Mouse (Mus musculus): ENCODE data around the gene Nudt1.
"Not testable (repeated sequence)": the region's sequence is repeated elsewhere in the genome, so short reads cannot be mapped to it uniquely, and the experiment has no call there.

Gene Nudt1

GRCm38 (mm10) chr5:140342880-140343279 lies 21.4 kb downstream of the Nudt1 start:
- DNase-seq (ENCODE audit: low spot score): no peak

- no peak for DNase-seq (ENCODE audit: low spot score)
Observed at GRCm38 (mm10) chr5:140345244-140345643, 23.8 kb downstream of the Nudt1 start.

GRCm38 (mm10) chr5:140346050-140346449 lies 24.6 kb downstream of the Nudt1 start:
- no peak for DNase-seq (ENCODE audit: low spot score)

DNA sequence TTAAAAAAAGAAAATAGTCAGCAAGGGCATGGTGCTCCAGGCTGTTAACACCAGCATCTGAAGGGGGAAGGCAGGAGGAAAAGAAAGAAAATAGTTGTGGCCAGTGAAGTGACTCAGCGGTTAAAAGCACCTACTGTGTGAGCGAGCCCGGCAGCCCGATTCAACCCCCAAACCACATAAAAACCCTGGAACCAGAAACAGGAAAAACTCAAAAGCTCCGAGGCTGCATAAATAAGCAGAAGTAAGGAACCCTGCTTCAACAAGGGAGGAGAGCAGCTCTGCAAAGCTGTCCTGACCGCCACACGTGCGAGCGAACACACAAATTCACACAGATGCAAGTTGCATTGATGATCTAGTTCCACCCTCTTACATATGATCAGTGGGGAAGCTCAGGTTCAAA lies 28.4 kb downstream of the Nudt1 start:
- DNase-seq (ENCODE audit: low spot score): no peak

DNA sequence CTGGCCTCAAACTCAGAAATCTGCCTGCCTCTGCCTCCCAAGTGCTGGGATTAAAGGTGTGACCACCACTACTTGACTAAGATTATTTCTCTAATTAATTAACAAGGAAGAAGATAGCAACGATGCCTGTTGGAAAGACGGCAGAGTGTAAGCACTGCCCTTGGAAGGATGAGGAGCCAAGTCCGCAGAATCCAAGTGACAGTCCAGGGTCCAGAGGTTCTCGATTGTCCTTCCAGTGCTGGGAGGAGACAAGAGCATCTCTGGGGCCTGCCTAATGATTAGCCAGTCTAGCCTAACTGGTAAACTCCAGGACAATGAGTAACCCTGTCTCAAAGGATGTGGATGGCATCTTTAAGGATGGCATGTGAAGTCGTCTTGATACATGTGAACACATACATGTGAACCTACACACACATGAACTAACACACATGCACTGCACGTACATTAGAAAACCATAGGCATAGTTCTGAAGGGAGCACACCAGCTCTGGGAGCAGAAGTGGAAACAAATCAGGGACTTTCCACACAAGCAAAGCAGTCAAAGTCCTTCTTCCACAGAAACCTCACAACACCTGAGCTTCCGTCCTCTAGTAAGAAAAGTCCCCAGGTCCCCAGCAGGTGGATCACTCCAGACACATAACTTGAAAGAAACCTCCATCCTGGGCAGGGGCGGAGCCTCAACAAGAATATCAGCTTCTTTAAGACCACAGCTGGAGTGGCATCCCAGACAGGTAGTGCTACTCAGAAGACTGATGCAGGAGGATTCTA lies 29.5 kb downstream of the Nudt1 start:
- DNase-seq (ENCODE audit: low spot score): no peak

DNA sequence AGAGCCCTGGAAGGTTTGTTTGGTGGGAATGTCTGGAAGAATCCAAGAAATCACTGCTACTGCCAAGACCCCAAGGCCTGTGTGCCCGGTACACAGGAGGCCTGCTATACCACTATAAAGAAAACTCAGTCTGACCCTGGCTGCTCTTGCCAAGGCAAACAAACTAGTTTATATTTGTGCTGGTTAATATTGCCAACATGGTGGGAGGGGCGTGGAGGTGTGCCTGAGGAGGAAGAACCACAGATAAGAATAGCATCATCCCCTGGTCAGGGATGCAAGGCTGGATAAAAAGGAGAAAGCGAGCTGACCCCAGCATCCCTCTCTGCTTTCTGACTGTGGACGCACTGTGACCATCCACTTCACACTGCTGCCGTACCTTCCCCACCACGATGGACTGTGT lies 30.9 kb downstream of the Nudt1 start:
- DNase-seq (ENCODE audit: low spot score): no peak

- DNase-seq (ENCODE audit: low spot score): no peak
Observed at GRCm38 (mm10) chr5:140355934-140356333, 34.5 kb downstream of the Nudt1 start.

DNA sequence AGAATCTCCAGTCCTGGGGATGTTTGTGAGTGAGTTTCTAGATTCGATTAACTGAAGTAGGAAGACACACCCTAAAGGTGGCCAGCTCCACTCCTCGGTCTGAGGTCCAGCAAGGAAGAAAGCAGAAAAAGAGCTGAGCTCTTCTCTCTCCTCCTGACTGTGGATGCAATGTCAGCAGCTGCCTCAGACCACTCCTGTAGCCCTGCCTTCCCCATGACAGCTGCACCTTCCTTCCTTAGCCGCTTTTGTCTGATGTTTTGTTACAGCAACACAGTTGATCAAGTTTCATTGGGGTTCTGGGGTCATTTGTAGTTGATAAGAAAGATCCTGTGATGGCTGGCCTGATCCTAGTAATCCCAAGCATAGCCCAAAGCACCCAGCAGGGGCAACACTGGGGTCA lies 36.0 kb downstream of the Nudt1 start:
- DNase-seq (ENCODE audit: low spot score): no peak

- DNase-seq (ENCODE audit: low spot score): no peak
Observed at GRCm38 (mm10) chr5:140359930-140360674, 38.6 kb downstream of the Nudt1 start.

GRCm38 (mm10) chr5:140364415-140364814 lies 43.0 kb downstream of the Nudt1 start:
- no peak for DNase-seq (ENCODE audit: low spot score)

DNA sequence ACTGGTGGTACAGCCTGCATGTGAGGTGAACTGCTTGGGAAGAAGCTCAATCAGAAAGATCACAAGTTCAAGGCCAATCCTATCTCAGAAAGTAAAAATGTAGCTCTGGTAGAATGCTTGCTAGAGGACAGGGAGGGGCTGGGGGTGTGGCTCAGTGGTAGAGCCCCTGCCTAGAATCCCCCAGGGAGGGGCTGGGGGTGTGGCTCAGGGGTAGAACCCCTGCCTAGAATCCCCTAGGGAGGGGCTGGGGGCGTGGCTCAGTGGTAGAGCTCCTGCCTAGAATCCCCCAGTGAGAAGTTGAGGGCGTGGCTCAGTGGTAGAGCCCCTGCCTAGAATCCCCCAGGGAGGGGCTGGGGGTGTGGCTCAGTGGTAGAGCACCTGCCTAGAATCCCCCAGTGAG lies 46.7 kb downstream of the Nudt1 start:
- DNase-seq (ENCODE audit: low spot score): not testable (repeated sequence)

GRCm38 (mm10) chr5:140368926-140369325 lies 47.5 kb downstream of the Nudt1 start:
- DNase-seq (ENCODE audit: low spot score): no peak

GRCm38 (mm10) chr5:140369466-140369865 lies 48.0 kb downstream of the Nudt1 start:
- no peak for DNase-seq (ENCODE audit: low spot score)

DNA sequence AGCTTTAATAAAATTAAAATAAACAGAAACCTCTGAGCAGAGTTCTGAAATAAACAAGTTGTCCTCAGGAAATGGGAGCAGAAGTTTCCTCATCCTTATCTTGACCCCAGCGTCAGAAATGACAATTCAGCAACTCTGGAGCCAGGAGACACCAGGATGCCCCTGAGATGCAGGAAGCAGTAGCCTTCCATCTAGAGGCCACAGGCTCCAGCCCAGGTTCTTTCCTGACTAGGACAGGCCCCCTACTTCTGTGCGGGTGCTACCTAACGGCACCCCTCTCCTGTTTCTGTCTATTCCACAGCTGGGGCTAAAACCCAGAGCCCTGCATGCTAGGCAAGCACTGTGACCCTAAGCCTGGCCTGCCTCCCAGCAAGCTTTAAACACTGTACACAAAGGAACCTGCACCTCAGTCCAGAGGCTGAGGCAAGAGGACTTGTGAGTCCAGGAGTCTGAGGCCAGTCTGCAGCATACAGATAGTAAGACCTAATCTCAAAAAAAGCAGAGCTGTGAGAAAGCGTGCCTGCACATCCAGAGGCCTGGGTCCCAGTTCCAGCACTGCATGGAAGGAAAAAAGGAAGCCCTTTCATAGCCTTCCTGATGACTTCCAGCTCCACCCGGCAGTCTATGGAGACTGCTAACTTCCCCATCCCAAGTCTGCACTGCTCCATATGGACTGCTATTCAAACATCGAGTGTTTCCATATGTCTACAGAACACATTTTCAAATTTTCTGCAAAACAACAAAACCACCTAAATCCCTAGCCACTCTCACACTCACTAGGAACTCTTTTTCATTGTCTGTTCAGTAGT lies 49.2 kb downstream of the Nudt1 start:
- no peak for DNase-seq (ENCODE audit: low spot score)

DNA sequence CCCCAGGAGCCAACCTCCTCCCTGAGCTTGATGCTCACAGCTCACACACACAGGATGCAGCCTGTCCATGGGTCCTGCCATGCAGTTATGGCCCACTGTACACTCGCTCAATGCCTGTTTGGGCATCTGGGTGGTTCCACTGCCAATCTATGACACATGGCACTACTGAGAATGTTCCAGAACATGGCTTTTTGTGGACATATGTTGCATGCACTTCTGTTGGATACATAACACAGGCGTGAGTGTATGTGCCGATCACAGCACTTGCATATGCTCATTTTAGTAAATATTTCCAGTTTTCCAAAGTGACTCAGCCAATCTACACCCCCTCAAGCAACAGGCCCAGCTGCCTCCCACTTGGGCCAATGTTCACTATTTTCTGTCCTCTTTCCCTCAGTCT lies 50.2 kb downstream of the Nudt1 start:
- DNase-seq (ENCODE audit: low spot score): no peak

GRCm38 (mm10) chr5:140373711-140374110 lies 52.3 kb downstream of the Nudt1 start:
- DNase-seq (ENCODE audit: low spot score): no peak

GRCm38 (mm10) chr5:140374226-140374625 lies 52.8 kb downstream of the Nudt1 start:
- DNase-seq (ENCODE audit: low spot score): peak; percentile 11

DNA sequence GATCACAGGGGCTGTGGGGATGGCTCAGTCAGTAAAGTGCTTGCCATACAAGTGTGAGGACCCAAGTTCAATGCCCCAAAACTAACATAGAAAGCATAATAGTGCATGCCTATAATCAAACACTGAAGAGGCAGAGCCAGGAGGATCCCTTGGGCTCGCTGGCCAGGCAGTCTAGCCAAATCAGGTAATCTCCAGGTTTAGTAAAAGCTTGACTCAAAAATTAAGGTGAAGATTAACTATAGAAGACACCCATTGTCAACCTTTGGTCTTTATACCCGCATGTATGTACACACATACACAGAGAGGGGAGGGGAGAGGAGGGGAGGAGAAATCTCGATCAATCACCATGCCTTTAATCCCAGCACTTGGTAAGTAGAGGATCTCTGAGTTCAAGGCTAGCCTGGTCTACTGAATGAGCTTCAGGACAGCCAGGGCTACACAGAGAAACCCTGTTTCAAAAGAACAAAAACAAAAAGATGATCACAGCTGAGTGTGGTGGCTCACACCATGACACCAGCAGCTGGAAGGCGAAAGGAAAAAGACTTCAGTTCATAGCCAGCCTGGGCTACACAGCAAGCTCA lies 53.9 kb downstream of the Nudt1 start:
- DNase-seq (ENCODE audit: low spot score): no peak

DNA sequence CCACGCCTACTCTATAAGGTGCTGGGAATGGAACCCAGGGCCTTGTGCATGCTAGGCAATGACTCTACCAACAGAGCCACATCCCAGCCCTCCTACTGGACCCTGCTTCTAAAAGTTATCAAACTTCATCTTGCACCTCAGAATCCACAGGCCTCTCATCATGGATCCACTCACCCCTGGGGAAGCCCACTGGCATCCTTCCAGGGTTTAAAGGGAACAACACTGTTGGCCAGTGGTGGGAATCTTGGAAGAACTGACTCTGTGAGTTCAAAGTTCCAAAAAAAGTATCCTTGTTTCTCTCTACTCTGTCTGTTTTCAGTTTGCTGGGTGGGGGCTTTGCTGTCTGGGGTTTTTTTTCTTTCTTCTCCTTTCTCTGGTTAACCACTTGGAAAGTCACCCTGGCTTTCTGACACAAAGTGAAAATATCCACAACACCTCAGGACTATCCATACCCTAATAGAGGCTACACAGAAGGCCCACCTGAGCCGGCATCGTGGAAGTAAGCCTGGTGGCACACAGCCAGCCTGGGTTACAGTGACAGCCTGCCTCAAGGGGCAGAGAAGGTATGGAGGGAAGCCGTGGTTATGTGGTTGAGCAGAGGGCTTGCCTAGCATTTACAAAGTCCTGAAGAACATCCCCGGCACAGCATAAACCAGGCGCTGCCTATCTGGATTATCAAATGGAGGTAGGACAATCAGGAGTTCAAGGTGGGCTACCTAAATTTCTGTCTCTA lies 56.8 kb downstream of the Nudt1 start:
- no peak for DNase-seq (ENCODE audit: low spot score)

DNA sequence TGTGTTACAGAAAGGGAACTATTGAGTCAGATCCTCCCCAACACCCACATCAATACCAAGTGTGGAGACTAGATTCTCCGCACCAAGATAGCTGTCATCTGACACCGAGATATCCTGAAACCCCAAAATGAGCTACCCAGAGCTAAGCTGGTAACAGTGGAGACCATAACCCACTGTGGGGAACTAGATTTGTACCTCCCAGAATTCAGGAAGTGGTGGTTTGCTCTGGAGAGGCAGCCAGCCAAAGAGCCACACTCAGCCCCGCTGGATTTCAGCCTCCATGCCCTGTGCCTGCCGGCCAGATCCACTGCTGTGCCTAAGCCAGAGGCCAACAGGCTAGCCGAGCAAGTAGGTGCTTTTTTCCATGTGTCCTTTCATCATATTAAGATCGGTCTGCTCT lies 57.8 kb downstream of the Nudt1 start:
- no peak for DNase-seq (ENCODE audit: low spot score)

- DNase-seq (ENCODE audit: low spot score): no peak
Observed at GRCm38 (mm10) chr5:140381156-140381555, 59.7 kb downstream of the Nudt1 start.

DNA sequence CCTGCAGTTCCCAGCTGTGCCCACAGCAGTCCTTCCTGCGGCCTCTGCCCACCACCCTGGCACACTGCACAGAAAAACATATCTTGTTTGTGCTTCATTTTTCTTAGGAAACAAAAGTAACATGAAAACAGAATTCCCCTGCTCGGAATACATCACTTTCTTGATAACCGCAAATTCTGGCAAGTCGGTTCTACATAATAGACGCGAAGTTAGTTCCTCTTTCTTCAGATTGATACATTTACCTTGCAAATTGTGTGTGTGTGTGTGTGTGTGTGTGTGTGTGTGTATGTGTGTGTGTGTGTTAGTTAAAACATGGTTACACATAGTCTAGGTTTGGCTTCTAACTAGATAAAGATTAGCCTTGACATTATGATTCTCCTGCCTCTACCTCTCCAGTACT lies 61.2 kb downstream of the Nudt1 start:
- no peak for DNase-seq (ENCODE audit: low spot score)
